Mouse (Mus musculus) midbrain, postnatal 0 days (tissue): ENCODE data around the gene Gm13769. TPM values are rescaled to one million over a fixed set of nuclear protein-coding genes. Genes with fewer than 3 reads are reported as not detected.
"Not testable (repeated sequence)": the region's sequence is repeated elsewhere in the genome, so short reads cannot be mapped to it uniquely, and the experiment has no call there.

ENCODE experiments used
- ATAC-seq: fragments of 200-750 bp; cut with Nextera tagmentation; 2 replicates; pipeline ENCODE4 v1.8.0; 2017; ENCODE audit warnings: moderate number of reproducible peaks, mild to moderate bottlenecking, moderate TSS enrichment, moderate library complexity; ENCODE audit not compliant: low FRiP score
- DNase-seq: peaks from one replicate; pipeline ENCODE4 v3.0.0-alpha.2; 2015; ENCODE audit warnings: low spot score
- H3K27ac ChIP-seq: fragments of 300-500 bp; sonication (generic); 2 replicates; pipeline ENCODE4 v1.5.1; 2014; ENCODE audit warnings: low read depth, mild to moderate bottlenecking, low read length, mixed read lengths
- H3K27me3 ChIP-seq: fragments of 300-500 bp; sonication (generic); 2 replicates; pipeline ENCODE4 v1.6.1; 2014; ENCODE audit warnings: low read length, control low read depth, mixed read lengths; ENCODE audit not compliant: insufficient read depth
- H3K36me3 ChIP-seq: fragments of 300-500 bp; sonication (generic); 2 replicates; pipeline ENCODE4 v1.6.1; 2014; ENCODE audit warnings: low read length, control low read depth, mixed read lengths; ENCODE audit not compliant: insufficient read depth
- H3K4me1 ChIP-seq: fragments of 300-500 bp; sonication (generic); 2 replicates; pipeline ENCODE4 v1.6.1; 2014; ENCODE audit warnings: mild to moderate bottlenecking, control low read depth, antibody characterized with exemption, low read length, mixed read lengths; ENCODE audit not compliant: insufficient read depth
- H3K4me2 ChIP-seq: fragments of 300-500 bp; sonication (generic); 2 replicates; pipeline ENCODE4 v1.6.1; 2014; ENCODE audit warnings: low read depth, mild to moderate bottlenecking, low read length, mixed read lengths; ENCODE audit not compliant: poor library complexity, severe bottlenecking
- H3K4me3 ChIP-seq: fragments of 300-500 bp; sonication (generic); 2 replicates; pipeline ENCODE4 v1.5.1; 2014; ENCODE audit warnings: low read depth, mild to moderate bottlenecking, low read length, moderate library complexity
- H3K9ac ChIP-seq: fragments of 300-500 bp; sonication (generic); replicated peaks from 2 replicates; pipeline ENCODE4 v1.6.1; 2014; ENCODE audit warnings: mild to moderate bottlenecking, low read length, moderate library complexity, mixed read lengths; ENCODE audit not compliant: poor library complexity, severe bottlenecking
- H3K9me3 ChIP-seq: fragments of 300-500 bp; sonication (generic); 2 replicates; pipeline ENCODE4 v1.6.1; 2016; ENCODE audit warnings: low read length, control low read depth
- CTCF ChIP-seq: IDR thresholded peaks from 2 replicates; pipeline ENCODE4 v1.5.1; 2016; ENCODE audit warnings: antibody characterized with exemption, mild to moderate bottlenecking
- WGBS: fragments of 180-500 bp; shearing (Covaris S2); extraction: QIAGEN DNeasy Blood & Tissue Kit; methylation state at CpG from one replicate; pipeline ENCODE4 v1.1.7; 2014; 5-methylcytosine and 5-hydroxymethylcytosine counted together
- polyA plus RNA-seq: library from polyadenylated mRNA; unstranded; fragments of >200 nt; fragmentation: Nextera tagmentation; extraction: Ambion mirVana; gene quantifications from 2 replicates; pipeline ENCODE4 v1.2.1, GENCODE M21; 2015
- total RNA-seq: library from RNA; depleted of rRNA; stranded (reverse); fragments of >200 nt; gene quantifications from 2 replicates; pipeline ENCODE4 v1.2.3, GENCODE M21; 2014; rRNA removed

The Gm13769 gene
- total RNA-seq = not detected in 2 replicates
- not detected in 2 replicates for polyA plus RNA-seq

- not testable (repeated sequence) for H3K27ac ChIP-seq, H3K9me3 ChIP-seq, H3K27me3 ChIP-seq, H3K9ac ChIP-seq, DNase-seq, H3K36me3 ChIP-seq, H3K4me2 ChIP-seq, ATAC-seq, H3K4me3 ChIP-seq, H3K4me1 ChIP-seq
- WGBS = no CpG with 5 or more reads among the region's 6 CpGs
Measured at GRCm38 (mm10) chr2:90321900-90322299, at the start of gene Gm13769. Gene Gm13769, plus strand, starts transcription at chr2:90322200.

GRCm38 (mm10) chr2:90292741-90293140 is 29.3 kb upstream of the Gm13769 start, which contains the start of gene Olfr1272:
Gene Olfr1272, minus strand, starts transcription at chr2:90292841.
- Histone ChIP-seq H3K9ac (no peak within 1 kb of the TSS), H3K27me3 (no peaks in the 10 kb centered on the region), H3K4me3 (no peak within 1 kb of the TSS), H3K36me3 (no peaks in the 10 kb centered on the region), H3K4me1 (no peaks in the 10 kb centered on the region), H3K9me3 (no peaks in the 10 kb centered on the region), H3K4me2 (no peak within 1 kb of the TSS), H3K27ac (no peak within 1 kb of the TSS)
- DNase-seq (no peak), ATAC-seq (no peak)
- WGBS = 74% methylated on average over 6 of the region's 6 CpGs
- TF ChIP-seq CTCF = no peak

DNA sequence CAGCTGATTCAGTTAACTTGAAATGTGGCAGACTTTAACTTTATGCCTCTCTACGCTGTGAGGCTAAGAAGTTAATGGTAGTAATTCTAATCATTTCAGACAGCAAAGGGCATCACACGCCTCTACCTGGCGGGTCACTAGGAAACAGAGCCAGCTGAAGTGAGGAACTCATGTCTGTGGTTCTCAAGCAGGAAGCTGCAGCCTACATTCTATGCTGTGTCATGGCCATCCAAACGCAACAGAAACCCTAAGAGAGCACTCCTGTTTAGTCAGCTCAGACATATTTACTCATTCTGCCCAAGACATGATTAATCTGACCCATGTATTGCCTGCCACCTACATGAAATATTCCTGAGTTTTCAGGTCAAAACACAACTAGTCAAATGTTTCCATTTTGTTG is 24.7 kb downstream of the Gm13769 start:
- DNase-seq, H3K4me3 ChIP-seq, ATAC-seq, H3K27ac ChIP-seq, H3K36me3 ChIP-seq, H3K27me3 ChIP-seq, H3K9ac ChIP-seq, H3K9me3 ChIP-seq, H3K4me1 ChIP-seq, H3K4me2 ChIP-seq: not testable (repeated sequence)
- no CpG with 5 or more reads among the region's 4 CpGs for WGBS

- not testable (repeated sequence) for H3K36me3 ChIP-seq, ATAC-seq, H3K9ac ChIP-seq, H3K27ac ChIP-seq, H3K9me3 ChIP-seq, H3K27me3 ChIP-seq, H3K4me3 ChIP-seq, H3K4me2 ChIP-seq, DNase-seq, H3K4me1 ChIP-seq
- WGBS = no CpG with 5 or more reads among the region's 6 CpGs
Measured at GRCm38 (mm10) chr2:90351047-90351446, 29.0 kb downstream of the Gm13769 start.

GRCm38 (mm10) chr2:90351540-90351939 is 29.5 kb downstream of the Gm13769 start:
- H3K9me3 ChIP-seq, H3K27me3 ChIP-seq, H3K27ac ChIP-seq, DNase-seq, H3K36me3 ChIP-seq, H3K4me1 ChIP-seq, H3K4me2 ChIP-seq, H3K4me3 ChIP-seq, H3K9ac ChIP-seq: not testable (repeated sequence)
- ATAC-seq = peak; percentile 66; the same call in 1 of the 2 replicates
- WGBS = no CpG with 5 or more reads among the region's 3 CpGs

DNA sequence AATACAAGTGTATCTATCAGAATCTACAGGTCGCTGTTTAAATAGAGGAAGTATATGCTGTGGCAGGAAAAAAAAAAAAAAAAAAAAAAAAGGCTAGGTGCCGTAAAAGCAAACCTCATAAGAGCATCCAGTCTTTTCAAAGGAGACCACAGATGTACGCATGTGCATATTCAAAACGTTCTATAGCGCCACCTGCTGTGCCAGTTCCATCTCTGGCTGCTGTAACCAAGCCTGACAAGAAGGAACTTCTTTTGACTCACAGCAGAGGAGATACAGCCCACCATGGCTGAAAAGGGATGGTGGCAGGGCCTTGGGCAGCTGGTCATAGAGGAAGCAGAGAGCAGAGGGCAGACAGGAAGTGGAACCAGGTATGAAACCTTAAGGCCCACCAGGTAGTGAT is 37.2 kb downstream of the Gm13769 start:
- no CpG with 5 or more reads among the region's 5 CpGs for WGBS
- ATAC-seq, H3K9ac ChIP-seq, H3K36me3 ChIP-seq, H3K4me3 ChIP-seq, H3K4me2 ChIP-seq, H3K27ac ChIP-seq, DNase-seq, H3K9me3 ChIP-seq, H3K27me3 ChIP-seq, H3K4me1 ChIP-seq: not testable (repeated sequence)

GRCm38 (mm10) chr2:90360199-90360598 is 38.2 kb downstream of the Gm13769 start:
- not testable (repeated sequence) for H3K36me3 ChIP-seq, H3K4me2 ChIP-seq, H3K4me3 ChIP-seq, DNase-seq, ATAC-seq, H3K9ac ChIP-seq, H3K4me1 ChIP-seq, H3K9me3 ChIP-seq, H3K27me3 ChIP-seq, H3K27ac ChIP-seq
- WGBS = no CpG with 5 or more reads among the region's 4 CpGs

Other genes with a start within 250 kb of the Gm13769 start
- not detected in 2 replicates for gene Olfr1269, start 200.8 kb upstream of the Gm13769 start, total RNA-seq
- not detected in 2 replicates for gene Olfr1269, start 200.8 kb upstream of the Gm13769 start, polyA plus RNA-seq
- not detected in 2 replicates for gene Olfr32, start 179.9 kb upstream of the Gm13769 start, total RNA-seq
- gene Olfr32, start 179.9 kb upstream of the Gm13769 start, polyA plus RNA-seq = not detected in 2 replicates
- gene Olfr1270, start 169.1 kb upstream of the Gm13769 start, total RNA-seq = not detected in 2 replicates
- gene Olfr1270, start 169.1 kb upstream of the Gm13769 start, polyA plus RNA-seq = not detected in 2 replicates
- not detected in 2 replicates for gene Olfr1506, start 97.7 kb upstream of the Gm13769 start, total RNA-seq
- not detected in 2 replicates for gene Olfr1506, start 97.7 kb upstream of the Gm13769 start, polyA plus RNA-seq
- not detected in 2 replicates for gene Olfr142, start 64.6 kb upstream of the Gm13769 start, total RNA-seq
- gene Olfr142, start 64.6 kb upstream of the Gm13769 start, polyA plus RNA-seq = not detected in 2 replicates
- not detected in 2 replicates for gene Olfr1271, start 51.2 kb upstream of the Gm13769 start, total RNA-seq
- gene Olfr1271, start 51.2 kb upstream of the Gm13769 start, polyA plus RNA-seq = not detected in 2 replicates
- not detected in 2 replicates for gene Olfr1272, start 29.4 kb upstream of the Gm13769 start, total RNA-seq
- gene Olfr1272, start 29.4 kb upstream of the Gm13769 start, polyA plus RNA-seq = not detected in 2 replicates
- gene Olfr1274-ps, start 76.5 kb downstream of the Gm13769 start, total RNA-seq = not detected in 2 replicates
- gene Olfr1274-ps, start 76.5 kb downstream of the Gm13769 start, polyA plus RNA-seq = not detected in 2 replicates